In genomic region chr2:57375138-57375837, GRCm38 (mm10) we compare ENCODE assay signal across 17 mouse cellular contexts.
A peak's percentile ranks its signal among the peaks of the same experiment; 100 is the strongest.
DNase-seq lines count a peak whose midpoint lies in the region; ATAC-seq and TF ChIP-seq lines count a peak whose summit lies in the region.
"Had no signal": no experiment of that assay in that cellular context is flagged by ENCODE, and none has a peak within 500 bp of the region (broad histone marks: within the 10 kb centered on the region; RNA-seq: fewer than 3 reads in every experiment).

No protein-coding gene starts in this region.

- no peak overlapping the region for H3K4me2 ChIP-seq in neural tube, embryonic 11.5 days (ENCODE audit: low read depth)
- no peak overlapping the region for H3K4me2 ChIP-seq in forebrain, postnatal 0 days (ENCODE audit: low read depth)
- no peak overlapping the region for H3K4me2 ChIP-seq in midbrain, embryonic 13.5 days (replicated peaks)
- H3K4me2 ChIP-seq in neural tube, embryonic 15.5 days: no peak overlapping the region
- H3K4me2 ChIP-seq: embryonic facial prominence, embryonic 12.5 days; heart, embryonic 13.5 days; liver, embryonic 13.5 days; lung, embryonic 15.5 days had no signal

- H3K9me3 ChIP-seq in neural tube, embryonic 11.5 days (ENCODE audit: control insufficient read depth, low read length): no peaks in the 10 kb centered on the region
- H3K9me3 ChIP-seq in forebrain, postnatal 0 days (ENCODE audit: low read length): no peaks in the 10 kb centered on the region
- H3K9me3 ChIP-seq in midbrain, embryonic 13.5 days: no peaks in the 10 kb centered on the region
- no peaks in the 10 kb centered on the region for H3K9me3 ChIP-seq in neural tube, embryonic 15.5 days (replicated peaks)
- H3K9me3 ChIP-seq: embryonic facial prominence, embryonic 12.5 days; heart, embryonic 13.5 days; limb, embryonic 12.5 days; liver, embryonic 13.5 days; lung, embryonic 15.5 days had no signal

- no peak overlapping the region for H3K4me3 ChIP-seq in neural tube, embryonic 11.5 days (ENCODE audit: low read depth, low read length)
- H3K4me3 ChIP-seq in forebrain, postnatal 0 days (ENCODE audit: low read depth, low read length): no peak overlapping the region
- H3K4me3 ChIP-seq in midbrain, embryonic 13.5 days (replicated peaks): no peak overlapping the region
- no peak overlapping the region for H3K4me3 ChIP-seq in neural tube, embryonic 15.5 days (replicated peaks)
- H3K4me3 ChIP-seq: embryonic facial prominence, embryonic 12.5 days; heart, embryonic 13.5 days; limb, embryonic 12.5 days; liver, embryonic 13.5 days; lung, embryonic 15.5 days had no signal

- H3K9ac ChIP-seq in neural tube, embryonic 11.5 days (ENCODE audit: low read length): no peak overlapping the region
- H3K9ac ChIP-seq in forebrain, postnatal 0 days: 0 out of 2 replicates have a peak overlapping the region, but pooled peaks have one; percentile 1
- no peak overlapping the region for H3K9ac ChIP-seq in midbrain, embryonic 13.5 days (replicated peaks)
- H3K9ac ChIP-seq in neural tube, embryonic 15.5 days (replicated peaks): no peak overlapping the region
- H3K9ac ChIP-seq: embryonic facial prominence, embryonic 12.5 days; heart, embryonic 13.5 days; limb, embryonic 12.5 days; liver, embryonic 13.5 days; lung, embryonic 15.5 days had no signal

- H3K36me3 ChIP-seq in neural tube, embryonic 11.5 days (ENCODE audit: control insufficient read depth, insufficient read depth, low read length): no peaks in the 10 kb centered on the region
- no peaks in the 10 kb centered on the region for H3K36me3 ChIP-seq in forebrain, postnatal 0 days (ENCODE audit: insufficient read depth)
- no peaks in the 10 kb centered on the region for H3K36me3 ChIP-seq in midbrain, embryonic 13.5 days
- no peaks in the 10 kb centered on the region for H3K36me3 ChIP-seq in neural tube, embryonic 15.5 days
- H3K36me3 ChIP-seq: embryonic facial prominence, embryonic 12.5 days; heart, embryonic 13.5 days; limb, embryonic 12.5 days; liver, embryonic 13.5 days; lung, embryonic 15.5 days had no signal

- TF ChIP-seq CTCF in forebrain, postnatal 0 days (IDR thresholded peaks at IDR 0.05; ENCODE audit: low read depth): no peak

- H3K27ac ChIP-seq in neural tube, embryonic 11.5 days (ENCODE audit: low read depth, low read length): no peak overlapping the region
- H3K27ac ChIP-seq in forebrain, postnatal 0 days (ENCODE audit: low read depth, low read length): no peak overlapping the region
- H3K27ac ChIP-seq in midbrain, embryonic 13.5 days: peak overlapping the region; percentile 49
- H3K27ac ChIP-seq in neural tube, embryonic 15.5 days (replicated peaks): no peak overlapping the region
- H3K27ac ChIP-seq: embryonic facial prominence, embryonic 12.5 days; heart, embryonic 13.5 days; liver, embryonic 13.5 days; lung, embryonic 15.5 days; macrophage had no signal

- WGBS in neural tube, embryonic 11.5 days: 65% methylated on average over 7 of the region's 7 CpGs
- WGBS in forebrain, postnatal 0 days: 35% methylated on average over 7 of the region's 7 CpGs
- 32% methylated on average over 7 of the region's 7 CpGs for WGBS in midbrain, embryonic 13.5 days
- WGBS in neural tube, embryonic 15.5 days: 30% methylated on average over 7 of the region's 7 CpGs

- intact Hi-C loops in heart, postnatal 14 days (cut with DNase I): loop anchor here (5.0 kb wide), 1 partner anchor 1258 kb away; no protein-coding TSS in a partner anchor
- intact Hi-C loops in heart, postnatal 25 days (cut with DNase I): no loop called here

- peak; percentile 63 for ATAC-seq in neural tube, embryonic 11.5 days (ENCODE audit: insufficient read depth, low FRiP score, low TSS enrichment)
- ATAC-seq in forebrain, postnatal 0 days: peak; percentile 47; the same call in 1 of the 2 replicates
- ATAC-seq in midbrain, embryonic 13.5 days: peak; percentile 85
- ATAC-seq in neural tube, embryonic 15.5 days (ENCODE audit: low FRiP score): peak; percentile 75
- ATAC-seq: activated CD4-positive, CD25-positive, alpha-beta regulatory T cell, adult 4 months had no signal

- no peaks in the 10 kb centered on the region for H3K27me3 ChIP-seq in neural tube, embryonic 11.5 days (ENCODE audit: control insufficient read depth, insufficient read depth, low read length)
- no peaks in the 10 kb centered on the region for H3K27me3 ChIP-seq in forebrain, postnatal 0 days (ENCODE audit: insufficient read depth, low read length)
- H3K27me3 ChIP-seq in midbrain, embryonic 13.5 days: peaks cover 15% of the 10 kb centered on the region
- H3K27me3 ChIP-seq in neural tube, embryonic 15.5 days (replicated peaks): no peaks in the 10 kb centered on the region
- H3K27me3 ChIP-seq: embryonic facial prominence, embryonic 12.5 days; heart, embryonic 13.5 days; limb, embryonic 12.5 days; liver, embryonic 13.5 days; lung, embryonic 15.5 days; Patski had no signal

- no peak for DNase-seq in neural tube, embryonic 11.5 days (ENCODE audit: low spot score)
- DNase-seq in neural tube, embryonic 10.5 days (ENCODE audit: extremely low spot score, low spot score): no peak
- no peak for DNase-seq in forebrain, postnatal 0 days
- DNase-seq in heart, postnatal 14 days: no peak
- DNase-seq in heart, postnatal 25 days (ENCODE audit: low spot score): no peak
- DNase-seq in layer of hippocampus, adult 8-10 months (ENCODE audit: low spot score in 2 of 2): no peak
- DNase-seq: adrenal gland, postnatal 14 days; liver, embryonic 13.5 days had no signal

- H3K4me1 ChIP-seq in neural tube, embryonic 11.5 days (ENCODE audit: control insufficient read depth, insufficient read depth, low read length): no peaks in the 10 kb centered on the region
- H3K4me1 ChIP-seq in forebrain, postnatal 0 days (ENCODE audit: insufficient read depth): no peaks in the 10 kb centered on the region; the same call in 1 of the 2 replicates
- peaks cover 42% of the 10 kb centered on the region for H3K4me1 ChIP-seq in midbrain, embryonic 13.5 days (replicated peaks)
- peaks cover 18% of the 10 kb centered on the region for H3K4me1 ChIP-seq in neural tube, embryonic 15.5 days
- H3K4me1 ChIP-seq: heart, embryonic 13.5 days; liver, embryonic 13.5 days; lung, embryonic 15.5 days had no signal
